Mouse (Mus musculus): ENCODE measurements at regions not wholly inside any gene's neighbourhood (a gene's known extent, or its start where the extent isn't known, plus 50 kb on each side); places are given as distances from the start of the nearest gene placed in this dataset.
"Not testable (repeated sequence)": the region's sequence is repeated elsewhere in the genome, so short reads cannot be mapped to it uniquely, and the experiment has no call there.

DNA sequence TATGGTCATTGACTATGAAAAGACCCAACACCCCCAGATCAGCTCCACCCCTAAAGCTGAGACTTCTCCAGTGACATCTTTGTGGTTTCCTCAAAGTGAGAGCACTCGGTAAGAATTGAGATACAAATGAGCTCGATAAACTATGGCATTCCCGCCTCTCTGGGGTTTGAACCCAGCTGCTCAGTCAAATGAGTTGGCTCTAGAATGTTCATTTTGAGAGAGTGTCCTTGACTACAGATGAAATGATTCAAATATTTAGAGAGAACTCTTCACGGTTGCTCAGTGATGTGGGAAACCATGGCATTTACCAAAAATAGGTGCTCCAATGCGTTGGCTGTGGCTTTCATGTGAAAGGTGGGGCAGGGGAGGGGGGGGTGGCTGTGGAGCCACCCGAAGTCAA, 128.6 kb upstream of the Sox5 start:
- Histone ChIP-seq H3K9ac (no peak overlapping the region), H3K27ac (no peak overlapping the region), H3K4me3 (no peak overlapping the region), H3K9me3 (replicated peaks) (no peaks in the 10 kb centered on the region; the same call in 1 of the 2 replicates), H3K4me1 (0 out of 2 replicates have a peak, but pooled peaks cover 5% of the 10 kb centered on the region), H3K27me3 (no peaks in the 10 kb centered on the region), H3K4me2 (no peak overlapping the region), H3K36me3 (ENCODE audit: poor library complexity, severe bottlenecking) (no peaks in the 10 kb centered on the region)
- 87% methylated on average over 6 of the region's 6 CpGs for WGBS
- ATAC-seq = no peak

DNA sequence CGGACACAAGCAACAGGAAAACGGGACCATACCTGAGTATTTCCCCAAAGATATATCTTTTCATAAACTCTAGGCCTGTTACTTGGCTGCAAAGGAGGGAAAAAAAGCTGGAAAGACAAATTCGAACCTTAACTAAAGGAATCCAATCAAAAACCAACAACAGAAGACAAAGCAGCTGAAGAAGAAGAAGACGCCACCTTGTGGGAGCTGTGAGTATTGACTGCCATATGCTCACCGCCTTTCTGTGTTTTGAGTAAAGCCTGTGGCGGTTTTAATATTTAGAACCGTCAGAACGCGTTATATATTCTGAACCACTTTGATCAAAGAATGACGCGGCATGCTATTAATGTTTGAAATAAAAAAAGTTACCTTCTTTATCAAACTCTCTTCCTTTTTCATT, 126.9 kb upstream of the Sox5 start:
- Histone ChIP-seq H3K4me2 (no peak overlapping the region), H3K36me3 (ENCODE audit: poor library complexity, severe bottlenecking) (no peaks in the 10 kb centered on the region), H3K4me3 (no peak overlapping the region), H3K27me3 (no peaks in the 10 kb centered on the region), H3K27ac (no peak overlapping the region), H3K9me3 (replicated peaks) (no peaks in the 10 kb centered on the region; the same call in 1 of the 2 replicates), H3K9ac (no peak overlapping the region), H3K4me1 (0 out of 2 replicates have a peak, but pooled peaks cover 5% of the 10 kb centered on the region)
- no peak for ATAC-seq
- WGBS = 94% methylated on average over 11 of the region's 11 CpGs

DNA sequence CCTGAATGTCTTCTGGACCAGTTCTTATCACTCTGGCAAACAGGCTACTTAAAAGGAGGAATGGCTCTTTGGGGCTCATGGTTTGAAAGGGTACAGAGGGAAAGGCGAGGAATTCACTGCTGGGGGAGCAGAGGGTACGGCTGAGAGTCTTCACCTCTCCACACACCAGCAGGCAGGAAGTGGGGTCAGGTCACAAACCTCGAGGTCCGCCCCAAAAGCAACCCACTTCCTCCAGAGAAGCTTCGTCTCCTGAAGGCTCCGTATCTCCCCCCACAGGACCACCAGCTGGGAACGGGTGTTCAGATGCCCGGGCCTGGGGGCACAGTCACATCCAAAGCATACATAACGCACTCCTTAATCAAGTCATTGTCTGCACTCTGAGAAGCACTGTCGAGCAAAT, 121.4 kb upstream of the Sox5 start:
- ATAC-seq = no peak
- 74% methylated on average over 10 of the region's 10 CpGs for WGBS

DNA sequence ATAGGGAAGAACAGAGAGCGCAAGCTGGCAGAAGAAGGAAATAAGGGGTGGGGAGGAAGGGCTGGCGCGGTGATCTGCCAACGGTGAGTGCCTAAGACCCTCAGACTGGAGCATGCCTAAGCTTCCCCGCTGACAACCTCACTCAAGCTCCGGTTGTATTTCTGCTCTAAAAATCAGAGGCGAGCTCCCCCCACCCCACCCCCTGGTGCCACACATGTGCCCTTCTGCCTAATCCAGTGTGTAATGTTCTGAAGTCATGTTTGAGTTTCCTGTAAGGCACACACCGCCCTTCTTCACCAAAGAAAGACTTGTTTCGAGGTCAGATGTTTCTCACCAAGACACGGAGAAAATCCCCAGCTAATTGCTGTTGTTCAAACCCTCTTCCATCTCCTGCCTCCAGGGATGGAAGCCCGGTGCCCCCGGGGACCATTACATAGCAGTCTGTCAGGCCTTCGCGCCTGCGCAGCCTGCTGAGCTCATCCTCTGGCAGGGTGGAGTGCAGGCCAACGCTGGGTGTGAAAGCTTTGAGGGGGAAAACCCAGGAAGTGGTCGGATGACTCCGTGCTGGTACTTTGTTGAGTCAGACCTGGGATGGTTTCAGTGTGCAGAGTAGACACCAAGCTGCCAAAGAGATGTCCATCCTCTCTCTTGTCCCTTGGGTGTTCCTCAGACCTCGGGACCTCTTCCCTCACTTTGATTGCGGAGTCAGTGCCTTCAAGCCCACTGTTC, 120.7 kb upstream of the Sox5 start:
- H3K9me3 ChIP-seq (replicated peaks) = no peaks in the 10 kb centered on the region
- H3K4me2 ChIP-seq = no peak overlapping the region
- H3K27me3 ChIP-seq = no peaks in the 10 kb centered on the region
- H3K27ac ChIP-seq = no peak overlapping the region
- no peak overlapping the region for H3K4me3 ChIP-seq
- H3K36me3 ChIP-seq (ENCODE audit: poor library complexity, severe bottlenecking) = no peaks in the 10 kb centered on the region
- H3K9ac ChIP-seq = no peak overlapping the region
- no peak for ATAC-seq
- WGBS = 77% methylated on average over 20 of the region's 20 CpGs
- H3K4me1 ChIP-seq = no peaks in the 10 kb centered on the region; the same call in 1 of the 2 replicates

More for the DNA sequence above, 121.4 kb upstream of the Sox5 start:
- Histone ChIP-seq H3K9ac (no peak overlapping the region), H3K27me3 (no peaks in the 10 kb centered on the region), H3K9me3 (replicated peaks) (no peaks in the 10 kb centered on the region), H3K4me1 (no peaks in the 10 kb centered on the region; the same call in 1 of the 2 replicates), H3K36me3 (ENCODE audit: poor library complexity, severe bottlenecking) (no peaks in the 10 kb centered on the region), H3K4me3 (no peak overlapping the region), H3K4me2 (no peak overlapping the region), H3K27ac (no peak overlapping the region)

DNA sequence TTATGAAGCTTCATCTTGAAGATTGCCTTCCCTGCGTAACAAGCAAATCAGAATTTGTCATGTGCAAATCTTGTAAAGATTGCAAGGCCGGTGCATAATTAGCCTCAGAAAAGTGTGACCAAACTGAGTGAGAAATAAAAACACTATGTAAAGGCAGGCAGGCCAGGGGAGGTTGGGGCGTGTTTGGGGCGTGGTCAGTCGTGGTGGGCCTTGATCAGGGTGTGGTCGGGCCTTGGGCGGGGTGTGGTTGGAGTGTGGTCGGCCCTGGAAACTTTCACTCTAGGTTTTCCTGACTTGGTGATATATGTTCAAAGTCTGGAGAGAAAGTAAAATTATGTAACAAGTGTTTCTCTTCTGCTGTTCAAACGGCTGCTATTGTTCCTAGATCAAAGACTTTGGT, 120.0 kb upstream of the Sox5 start:
- Histone ChIP-seq H3K4me3 (no peak overlapping the region), H3K27ac (no peak overlapping the region), H3K4me1 (no peaks in the 10 kb centered on the region; the same call in 1 of the 2 replicates), H3K27me3 (no peaks in the 10 kb centered on the region), H3K4me2 (no peak overlapping the region), H3K36me3 (ENCODE audit: poor library complexity, severe bottlenecking) (no peaks in the 10 kb centered on the region), H3K9ac (no peak overlapping the region), H3K9me3 (replicated peaks) (no peaks in the 10 kb centered on the region)
- 80% methylated on average over 9 of the region's 9 CpGs for WGBS
- no peak for ATAC-seq

DNA sequence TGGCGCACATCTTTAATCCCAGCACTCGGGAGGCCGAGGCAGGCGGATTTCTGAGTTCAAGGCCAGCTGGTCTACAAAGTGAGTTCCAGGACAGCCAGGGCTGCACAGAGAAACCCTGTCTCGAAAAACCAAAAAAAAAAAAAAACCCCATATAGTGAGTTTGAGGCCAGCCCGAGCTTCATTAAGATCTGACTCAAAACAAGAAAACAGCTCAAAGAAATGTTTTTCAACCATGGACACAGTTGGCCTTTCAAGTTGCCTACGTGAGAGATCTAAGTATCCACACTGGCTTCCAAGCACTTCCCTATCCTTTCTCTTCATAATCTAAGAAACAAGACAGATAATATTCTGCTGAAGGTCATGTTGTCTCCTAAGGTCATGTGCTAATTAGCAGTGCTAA, 119.1 kb upstream of the Sox5 start:
- not testable (repeated sequence) for H3K4me2 ChIP-seq; H3K36me3 ChIP-seq (ENCODE audit: poor library complexity, severe bottlenecking); ATAC-seq; H3K27me3 ChIP-seq; H3K9me3 ChIP-seq (replicated peaks); H3K27ac ChIP-seq; H3K9ac ChIP-seq; H3K4me1 ChIP-seq; H3K4me3 ChIP-seq
- WGBS = 91% methylated on average over 7 of the region's 7 CpGs

DNA sequence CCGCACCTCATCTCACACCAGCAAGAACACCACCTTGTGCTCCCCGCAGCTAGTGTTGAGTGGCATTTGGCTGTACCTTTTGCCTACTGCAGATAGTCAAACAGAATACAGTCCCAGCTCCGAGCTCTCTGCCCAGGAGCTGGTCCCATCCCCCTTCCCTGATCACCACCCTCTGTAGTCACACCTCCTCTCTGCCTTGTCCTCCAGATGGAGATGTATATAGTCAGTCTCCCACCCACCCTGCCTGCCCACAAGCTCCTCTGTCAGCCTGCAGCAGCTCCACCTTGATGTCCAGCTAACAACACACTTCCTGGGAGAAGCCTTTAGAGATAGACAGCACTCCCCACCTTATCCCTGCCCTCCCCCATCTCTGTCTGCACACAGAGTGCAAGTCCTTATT, 115.7 kb upstream of the Sox5 start:
- Histone ChIP-seq H3K4me2 (no peak overlapping the region), H3K4me3 (no peak overlapping the region), H3K27ac (no peak overlapping the region), H3K36me3 (ENCODE audit: poor library complexity, severe bottlenecking) (no peaks in the 10 kb centered on the region), H3K4me1 (no peaks in the 10 kb centered on the region), H3K27me3 (no peaks in the 10 kb centered on the region), H3K9me3 (replicated peaks) (no peaks in the 10 kb centered on the region), H3K9ac (no peak overlapping the region)
- no peak for ATAC-seq
- 79% methylated on average over 3 of the region's 3 CpGs for WGBS

DNA sequence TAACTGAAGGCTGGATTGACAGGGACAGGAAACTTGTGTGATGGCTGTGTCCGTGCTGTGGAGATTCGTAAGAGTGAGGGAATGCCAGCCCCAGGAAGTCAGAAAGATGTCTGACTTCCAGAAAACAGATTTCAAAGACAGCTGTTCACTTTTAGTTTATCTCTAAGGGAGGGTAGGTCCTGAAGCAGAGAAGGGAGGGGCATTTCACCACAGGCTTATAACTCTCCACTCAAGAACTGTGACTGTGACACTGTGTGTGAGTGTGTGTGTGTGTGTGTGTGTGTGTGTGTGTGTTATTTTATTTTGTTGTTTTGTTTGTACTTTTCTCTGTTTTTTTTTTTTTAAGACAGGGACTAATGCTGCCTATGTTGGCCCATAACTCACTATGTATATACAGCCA, 109.1 kb upstream of the Sox5 start:
- Histone ChIP-seq H3K27ac (no peak overlapping the region), H3K27me3 (no peaks in the 10 kb centered on the region), H3K9ac (no peak overlapping the region), H3K4me3 (no peak overlapping the region), H3K4me2 (no peak overlapping the region), H3K36me3 (ENCODE audit: poor library complexity, severe bottlenecking) (no peaks in the 10 kb centered on the region), H3K9me3 (replicated peaks) (no peaks in the 10 kb centered on the region), H3K4me1 (no peaks in the 10 kb centered on the region)
- ATAC-seq = no peak
- WGBS = 75% methylated on average over 2 of the region's 2 CpGs

DNA sequence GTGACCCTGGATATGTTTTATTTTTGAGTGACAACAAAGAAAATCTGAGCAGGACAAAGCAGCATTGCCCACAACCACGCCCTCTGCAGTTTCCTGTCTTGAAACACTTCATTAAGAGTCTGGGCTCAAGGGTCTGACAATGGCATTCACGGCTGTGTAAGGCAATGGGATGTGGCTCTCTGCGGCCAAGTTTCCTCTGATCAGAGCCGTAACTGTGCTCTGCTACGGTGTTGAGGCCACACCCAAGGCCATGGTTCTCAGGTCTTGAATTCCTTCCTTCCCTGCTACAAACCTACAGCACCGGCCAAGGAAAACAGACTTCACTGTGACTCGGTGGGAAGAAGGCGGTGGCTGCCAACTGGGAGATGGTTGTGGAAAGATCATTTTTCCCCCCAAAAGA, 108.4 kb upstream of the Sox5 start:
- Histone ChIP-seq H3K27ac (no peak overlapping the region), H3K9ac (no peak overlapping the region)
- WGBS = 60% methylated on average over 8 of the region's 8 CpGs

DNA sequence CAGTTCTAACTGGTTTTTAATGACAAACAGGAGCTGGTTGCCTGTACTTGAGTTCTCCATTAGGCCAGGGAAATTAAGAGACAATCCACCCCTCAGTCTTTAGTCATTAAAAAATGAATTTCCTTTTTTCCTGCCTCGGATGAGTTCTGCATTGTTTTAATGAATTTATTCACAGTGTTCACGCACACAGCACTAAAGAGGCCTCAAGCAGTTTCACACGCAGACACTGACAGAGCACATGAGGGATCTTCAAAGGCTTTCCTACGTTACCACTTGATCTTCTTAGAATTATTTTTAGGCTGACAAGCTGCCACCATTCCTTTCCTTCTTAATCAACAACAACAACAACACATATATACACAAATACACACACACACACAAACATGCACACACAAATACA, 101.3 kb upstream of the Sox5 start:
- Histone ChIP-seq H3K4me1 (0 out of 2 replicates have a peak, but pooled peaks cover 5% of the 10 kb centered on the region), H3K36me3 (ENCODE audit: poor library complexity, severe bottlenecking) (no peaks in the 10 kb centered on the region), H3K9me3 (replicated peaks) (no peaks in the 10 kb centered on the region), H3K27ac (no peak overlapping the region), H3K9ac (no peak overlapping the region), H3K4me3 (no peak overlapping the region), H3K27me3 (no peaks in the 10 kb centered on the region), H3K4me2 (no peak overlapping the region)
- no peak for ATAC-seq
- WGBS = 41% methylated on average over 4 of the region's 4 CpGs

More for the DNA sequence above, 108.4 kb upstream of the Sox5 start:
- Histone ChIP-seq H3K4me3 (no peak overlapping the region), H3K27me3 (no peaks in the 10 kb centered on the region), H3K4me2 (no peak overlapping the region), H3K4me1 (no peaks in the 10 kb centered on the region), H3K36me3 (ENCODE audit: poor library complexity, severe bottlenecking) (no peaks in the 10 kb centered on the region), H3K9me3 (replicated peaks) (no peaks in the 10 kb centered on the region)
- no peak for ATAC-seq

DNA sequence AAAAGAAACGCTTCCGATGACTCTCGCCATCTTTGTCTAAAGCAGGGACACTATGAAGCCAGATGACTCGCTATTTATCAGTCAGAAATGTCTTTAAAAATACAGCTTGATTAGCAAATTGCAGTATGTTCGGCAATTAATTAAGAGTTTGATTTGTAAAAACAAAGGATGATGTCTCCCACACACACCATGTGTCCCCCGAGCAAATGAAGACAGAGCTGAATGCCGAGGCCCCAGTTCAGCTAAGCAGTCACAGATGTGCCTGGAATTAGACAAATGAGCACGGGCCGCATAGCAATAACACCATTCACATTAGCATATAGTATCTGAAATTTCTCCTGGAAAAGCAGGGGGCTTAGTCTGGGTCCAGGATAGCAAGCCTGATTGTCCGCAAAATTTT, 98.3 kb upstream of the Sox5 start:
- Histone ChIP-seq H3K36me3 (ENCODE audit: poor library complexity, severe bottlenecking) (no peaks in the 10 kb centered on the region), H3K9ac (no peak overlapping the region), H3K4me2 (no peak overlapping the region), H3K4me1 (peaks cover 19% of the 10 kb centered on the region), H3K27ac (no peak overlapping the region; the same call in 1 of the 2 replicates), H3K9me3 (replicated peaks) (no peaks in the 10 kb centered on the region), H3K4me3 (no peak overlapping the region), H3K27me3 (no peaks in the 10 kb centered on the region)
- ATAC-seq = peak; percentile 62; the same call in 1 of the 2 replicates
- 63% methylated on average over 10 of the region's 10 CpGs for WGBS

DNA sequence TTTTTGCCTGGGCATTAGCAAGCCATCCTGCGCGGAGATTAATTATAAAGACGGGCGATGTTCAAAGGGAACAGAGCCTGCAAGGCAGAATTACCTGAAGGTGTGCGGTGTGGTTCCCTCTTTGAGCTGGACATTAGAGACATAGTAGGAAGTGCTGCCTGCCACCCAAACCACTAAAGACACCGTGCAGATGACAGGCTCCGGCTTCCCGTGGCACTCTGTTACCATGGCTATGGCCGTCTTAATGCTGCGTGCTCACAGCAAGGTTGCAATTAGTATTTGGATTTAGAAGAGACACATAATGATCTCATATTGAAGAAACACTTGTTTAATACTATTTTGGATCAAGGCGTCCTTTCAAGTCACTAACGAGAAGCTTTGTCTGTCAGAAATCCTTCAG, 95.0 kb upstream of the Sox5 start:
- no peaks in the 10 kb centered on the region for H3K27me3 ChIP-seq
- peaks cover 19% of the 10 kb centered on the region for H3K4me1 ChIP-seq
- peak overlapping the region; percentile 49 for H3K4me2 ChIP-seq
- no peak overlapping the region for H3K9ac ChIP-seq
- no peaks in the 10 kb centered on the region for H3K36me3 ChIP-seq (ENCODE audit: poor library complexity, severe bottlenecking)
- ATAC-seq = 0 out of 2 replicates have a peak, but pooled peaks have one; percentile 51
- H3K9me3 ChIP-seq (replicated peaks) = no peaks in the 10 kb centered on the region
- no peak overlapping the region for H3K27ac ChIP-seq
- WGBS = 29% methylated on average over 12 of the region's 12 CpGs
- H3K4me3 ChIP-seq = no peak overlapping the region; the same call in 1 of the 2 replicates

DNA sequence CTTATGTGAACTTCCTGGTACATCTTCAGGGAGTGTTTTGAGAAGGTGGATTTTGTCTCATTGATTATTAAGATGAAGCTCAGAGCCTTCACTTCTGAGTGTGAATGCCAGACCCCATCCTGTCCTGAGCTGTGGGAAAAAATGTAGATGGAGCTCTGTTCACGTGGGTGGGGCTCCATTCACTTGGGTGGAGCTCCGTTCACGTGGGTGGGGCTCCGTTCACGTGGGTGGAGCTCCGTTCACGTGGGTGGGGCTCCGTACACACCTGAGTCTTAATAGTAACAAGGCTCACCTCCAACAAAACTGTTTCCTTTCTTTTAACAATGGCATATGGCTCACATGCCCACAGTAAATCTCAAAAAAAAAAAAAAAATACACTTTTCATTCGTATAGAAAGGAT, 94.1 kb upstream of the Sox5 start:
- 69% methylated on average over 9 of the region's 9 CpGs for WGBS
- Histone ChIP-seq H3K4me1 (peaks cover 19% of the 10 kb centered on the region), H3K27ac (no peak overlapping the region), H3K9ac (no peak overlapping the region), H3K4me3 (no peak overlapping the region), H3K36me3 (ENCODE audit: poor library complexity, severe bottlenecking) (no peaks in the 10 kb centered on the region), H3K9me3 (replicated peaks) (no peaks in the 10 kb centered on the region), H3K27me3 (no peaks in the 10 kb centered on the region), H3K4me2 (no peak overlapping the region)
- ATAC-seq = no peak
